Mouse (Mus musculus) left cerebral cortex, postnatal 14 days (tissue): ENCODE results near the gene Defb11. TPM values are rescaled to one million over a fixed set of nuclear protein-coding genes. Genes with fewer than 3 reads are reported as not detected.
"Not testable (repeated sequence)": the region's sequence is repeated elsewhere in the genome, so short reads cannot be mapped to it uniquely, and the experiment has no call there.

Experiments used
- DNase-seq, 2 experiments: peaks; one replicate each; pipeline ENCODE4 v3.0.0; 2021 to 2022; ENCODE audit warnings: low spot score in 2 of 2, mixed read lengths in 1 of 2
- intact Hi-C: fragments of 180-260 bp; cut with DNase I; formaldehyde crosslinking; loops from one replicate; pipeline ENCODE4 v1.15.1; 2025
- long read RNA-seq, 2 experiments: library from polyadenylated mRNA; stranded (forward); transcript quantifications; one replicate each; pipeline ENCODE4 v2.0.0; 2021
- total RNA-seq, 2 experiments: library from RNA; stranded (reverse); gene quantifications; 2 replicates each; pipeline ENCODE4 v1.2.3; 2021

Gene Defb11
- total RNA-seq = 1 to 10 TPM in 1 of 2 experiments, not detected in 1; 1.5 TPM
- long read RNA-seq, experiment 1 = 0 reads
- long read RNA-seq, experiment 2, partial matches to known transcripts = 0 of 1 reads
- long read RNA-seq, experiment 2, other reads (novel, unspliced or antisense) = 0 of 1 reads

GRCm38 (mm10) chr8:21906290-21906689 lies at the start of gene Defb11:
Defb11 (minus strand) TSS chr8:21906412.
- DNase-seq, intact Hi-C loops: not testable (repeated sequence)

DNA sequence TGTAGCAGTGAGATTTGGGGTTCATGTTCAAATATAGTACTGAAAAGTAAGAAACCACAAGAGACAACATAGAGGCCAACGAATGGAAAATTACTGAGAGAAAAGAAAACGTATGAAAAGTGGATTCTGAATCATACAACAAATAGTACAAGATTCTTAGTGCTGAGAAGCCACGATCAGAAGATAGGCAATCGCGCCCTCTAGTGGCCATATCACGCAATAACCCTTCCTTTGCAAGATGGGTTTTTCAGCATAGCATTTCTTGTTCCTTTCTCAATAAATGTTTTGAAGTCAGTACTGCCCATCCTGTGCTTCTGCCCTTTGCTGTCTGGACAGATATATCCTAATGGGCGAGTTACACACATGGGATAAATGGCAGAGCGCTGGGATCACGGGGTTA lies 49.1 kb upstream of the Defb11 start:
- intact Hi-C loops = loop anchor here (5.0 kb wide), 1 partner anchor 198 kb away; no protein-coding TSS in a partner anchor

DNA sequence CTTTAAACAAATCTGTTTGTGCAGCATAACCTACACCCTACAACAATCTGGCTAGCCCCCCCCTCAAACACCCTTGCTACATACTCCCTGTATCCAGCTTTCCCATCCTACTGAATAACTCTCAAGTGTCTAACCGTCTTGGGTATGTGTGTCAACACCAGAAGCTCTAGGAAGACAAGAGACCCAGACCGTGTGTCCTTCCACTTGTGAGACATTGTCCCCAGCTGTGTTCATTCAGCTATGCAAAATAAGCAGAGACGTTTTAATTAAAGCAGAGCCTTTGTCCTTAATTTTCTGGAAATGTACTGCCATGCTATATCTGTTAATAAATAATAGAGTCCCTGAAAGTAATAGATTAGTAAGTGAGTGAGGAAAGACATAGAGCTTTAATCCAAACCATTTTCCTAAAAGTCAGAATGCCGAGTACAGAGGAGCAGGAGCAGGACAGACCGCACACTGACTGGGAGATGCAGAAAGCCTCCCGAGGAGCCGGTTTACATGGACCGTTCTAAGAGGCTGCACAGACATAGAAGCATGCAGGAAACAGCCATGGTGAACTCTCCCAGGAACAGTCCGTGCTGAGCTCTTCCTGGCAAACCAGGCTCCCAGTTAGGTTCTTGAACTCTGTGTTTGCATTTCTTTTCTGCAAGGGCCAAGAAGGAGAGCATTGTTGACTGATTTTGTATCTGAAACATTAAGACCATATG lies 41.3 kb upstream of the Defb11 start:
- DNase-seq = no peak
- intact Hi-C loops = no loop called here

More for the DNA sequence above, 49.1 kb upstream of the Defb11 start:
- peak; percentile 69 to 74 for DNase-seq

DNA sequence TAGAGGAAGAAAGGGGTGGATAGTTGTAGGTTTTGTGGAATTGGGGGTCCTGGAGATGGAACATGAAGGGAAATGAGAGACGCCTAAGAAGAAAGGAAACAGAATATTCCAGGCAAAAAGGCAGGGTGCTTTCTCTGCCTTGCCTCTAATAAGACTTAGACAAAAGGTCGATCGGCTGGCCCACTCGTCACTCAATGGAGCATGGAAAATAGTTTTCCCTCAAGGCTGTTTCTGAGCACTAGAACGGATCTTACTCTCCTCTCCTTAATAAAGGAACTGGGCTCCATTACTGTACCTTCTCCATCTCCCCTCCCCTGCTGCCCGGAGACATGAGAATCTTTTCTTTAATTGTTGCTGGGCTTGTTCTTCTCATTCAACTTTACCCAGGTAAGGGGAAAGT lies 40.2 kb upstream of the Defb11 start, which contains the start of gene Defb13:
Gene Defb13, plus strand, starts transcription at position 301 of the 400 bp plus-strand sequence.
- intact Hi-C loops = no loop called here
- DNase-seq = no peak

GRCm38 (mm10) chr8:21938052-21938451 lies 31.8 kb upstream of the Defb11 start, which contains the start of gene Defb35:
Defb35 (plus strand) TSS chr8:21938352.
- DNase-seq, intact Hi-C loops: not testable (repeated sequence)

GRCm38 (mm10) chr8:21932610-21933009 lies 26.4 kb upstream of the Defb11 start, which contains the start of gene Defb15:
Defb15 (minus strand) TSS chr8:21932710.
- no peak for DNase-seq

DNA sequence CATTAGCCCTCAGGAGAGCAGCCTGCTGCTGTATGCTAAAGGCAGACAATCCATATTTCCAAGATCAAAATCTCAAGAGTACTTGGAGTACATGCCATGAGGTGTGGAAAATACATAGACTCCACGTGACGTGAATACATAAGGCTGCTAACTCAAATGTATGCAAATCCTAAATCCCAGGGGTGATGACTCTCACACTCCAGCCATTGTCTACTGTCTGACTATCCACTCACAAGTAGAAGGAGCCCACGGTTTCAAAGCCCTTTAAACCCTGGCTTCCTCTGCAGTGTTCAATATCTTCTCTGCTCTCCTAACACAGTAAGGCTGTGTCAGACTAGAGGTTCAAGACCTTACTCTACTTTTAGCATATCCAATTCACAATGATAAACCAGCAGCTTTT lies 24.5 kb upstream of the Defb11 start:
- DNase-seq, intact Hi-C loops: not testable (repeated sequence)

More at GRCm38 (mm10) chr8:21932610-21933009, 26.4 kb upstream of the Defb11 start, which contains the start of gene Defb15:
- intact Hi-C loops = no loop called here

- DNase-seq = peak in 1 of 2 experiments; percentile 22
- intact Hi-C loops = no loop called here
Measured at GRCm38 (mm10) chr8:21915625-21916024, 9.4 kb upstream of the Defb11 start.

DNA sequence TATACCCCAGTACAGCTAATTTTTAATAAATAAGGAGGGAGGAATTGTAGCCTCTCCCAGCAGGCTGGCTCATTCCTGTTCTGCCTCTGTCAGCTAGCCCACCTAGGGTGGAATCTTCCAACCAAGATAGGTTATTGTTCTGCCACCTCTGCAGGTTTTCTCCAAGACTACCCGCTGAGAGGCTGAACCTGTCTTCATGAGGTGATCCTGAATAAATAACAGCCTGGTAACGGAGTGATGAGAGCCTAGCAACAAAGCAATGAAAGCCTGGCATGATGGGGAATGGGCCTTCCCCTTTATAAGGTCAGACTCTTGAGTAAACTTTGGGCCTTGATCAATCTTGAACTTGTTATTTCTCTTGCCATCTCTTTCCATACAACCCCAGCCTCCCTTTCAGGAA lies 6.3 kb upstream of the Defb11 start:
- no peak for DNase-seq
- intact Hi-C loops = no loop called here

- intact Hi-C loops = no loop called here
- DNase-seq = no peak
Measured at GRCm38 (mm10) chr8:21911931-21912330, 5.7 kb upstream of the Defb11 start.

DNA sequence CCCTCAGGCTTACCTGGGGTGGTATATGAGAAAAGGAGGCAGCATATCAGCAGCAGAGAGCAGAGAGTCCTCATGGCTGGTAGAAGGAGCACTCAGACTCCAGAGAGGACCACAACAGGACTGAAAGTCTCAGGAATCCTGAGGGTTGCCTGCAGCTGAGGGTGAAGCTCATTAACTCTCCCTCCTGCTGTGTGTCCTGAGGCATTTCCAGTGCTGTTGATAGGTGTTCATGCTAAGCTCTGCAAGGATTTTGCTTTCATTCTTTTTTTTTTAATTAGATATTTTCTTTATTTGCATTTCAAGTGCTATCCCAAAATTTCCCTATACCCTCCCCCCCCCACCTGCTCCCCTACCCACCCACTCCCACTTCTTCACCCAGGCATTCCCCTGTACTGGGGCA lies 20.9 kb downstream of the Defb11 start, which contains the start of gene Defb9:
Gene Defb9, minus strand, starts transcription at position 101 of the 400 bp plus-strand sequence.
- intact Hi-C loops, DNase-seq: not testable (repeated sequence)

DNA sequence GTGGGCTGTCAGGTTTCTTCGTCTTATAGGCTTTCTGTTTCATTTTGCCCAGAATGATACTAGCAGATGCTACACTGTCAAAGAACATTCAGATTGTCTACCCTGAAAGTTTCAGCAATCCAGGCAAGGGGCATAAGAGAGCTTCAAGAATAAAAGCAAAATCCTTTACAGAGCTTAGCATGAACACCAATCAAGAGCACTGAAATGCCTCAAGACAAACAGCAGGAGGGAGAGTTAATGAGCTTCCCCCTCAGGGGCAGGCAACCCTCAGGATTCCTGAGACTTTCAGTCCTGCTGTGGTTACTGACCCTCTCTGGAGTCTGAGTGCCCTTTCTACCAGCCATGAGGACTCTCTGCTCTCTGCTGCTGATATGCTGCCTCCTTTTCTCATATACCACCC lies 47.6 kb downstream of the Defb11 start, which contains the start of gene Defb10:
Gene Defb10, plus strand, starts transcription at position 316 of the 400 bp plus-strand sequence.
- intact Hi-C loops = not testable (repeated sequence)

More for the DNA sequence above, 47.6 kb downstream of the Defb11 start, which contains the start of gene Defb10:
- not testable (repeated sequence) for DNase-seq

Other genes starting within 250 kb of the Defb11 start
- not detected for gene Defa34, start 240.6 kb downstream of the Defb11 start, total RNA-seq
- gene AY761184, start 202.8 kb downstream of the Defb11 start, total RNA-seq = not detected
- gene Defa24, start 171.9 kb downstream of the Defb11 start, total RNA-seq = not detected
- gene Defb50, start 82.9 kb downstream of the Defb11 start, total RNA-seq = not detected
- gene Defb2, start 66.5 kb downstream of the Defb11 start, total RNA-seq = not detected
- not detected for gene Defb10, start 47.5 kb downstream of the Defb11 start, total RNA-seq
- not detected for gene Defb9, start 21.0 kb downstream of the Defb11 start, total RNA-seq
- not detected for gene Defb15, start 26.3 kb upstream of the Defb11 start, total RNA-seq
- not detected for gene Defb35, start 31.9 kb upstream of the Defb11 start, total RNA-seq
- not detected for gene Defb13, start 40.4 kb upstream of the Defb11 start, total RNA-seq
- gene Fam90a1a, start 52.3 kb upstream of the Defb11 start, total RNA-seq = not detected
- not detected for gene Ccdc70, start 63.4 kb upstream of the Defb11 start, total RNA-seq
- 1 to 10 TPM; 2.5 to 2.9 TPM for gene Atp7b, start 153.9 kb upstream of the Defb11 start, total RNA-seq
- gene Alg11, start 154.3 kb upstream of the Defb11 start, total RNA-seq = 10 to 100 TPM; 28.1 to 32.6 TPM
- gene Nek5, start 218.6 kb upstream of the Defb11 start, total RNA-seq = under 1 TPM in 1 of 2 experiments, not detected in 1; 0.48 TPM